Mouse (Mus musculus) gastrocnemius, postnatal 4 days (tissue): ENCODE results near the gene Dip2b. TPM values are rescaled to one million over a fixed set of nuclear protein-coding genes. Genes with fewer than 3 reads are reported as not detected.
"Not testable (repeated sequence)": the region's sequence is repeated elsewhere in the genome, so short reads cannot be mapped to it uniquely, and the experiment has no call there.

Source experiments
- DNase-seq, 2 experiments: peaks; one replicate each; pipeline ENCODE4 v3.0.0; 2021 to 2022; ENCODE audit warnings: low spot score in 2 of 2, mixed read lengths in 2 of 2
- total RNA-seq, 2 experiments: library from RNA; stranded (reverse); gene quantifications; 2 replicates each; pipeline ENCODE4 v1.2.3; 2021

Gene Dip2b
- total RNA-seq, 2 experiments from 2014 or later, result 25.6 to 25.9 TPM

DNA sequence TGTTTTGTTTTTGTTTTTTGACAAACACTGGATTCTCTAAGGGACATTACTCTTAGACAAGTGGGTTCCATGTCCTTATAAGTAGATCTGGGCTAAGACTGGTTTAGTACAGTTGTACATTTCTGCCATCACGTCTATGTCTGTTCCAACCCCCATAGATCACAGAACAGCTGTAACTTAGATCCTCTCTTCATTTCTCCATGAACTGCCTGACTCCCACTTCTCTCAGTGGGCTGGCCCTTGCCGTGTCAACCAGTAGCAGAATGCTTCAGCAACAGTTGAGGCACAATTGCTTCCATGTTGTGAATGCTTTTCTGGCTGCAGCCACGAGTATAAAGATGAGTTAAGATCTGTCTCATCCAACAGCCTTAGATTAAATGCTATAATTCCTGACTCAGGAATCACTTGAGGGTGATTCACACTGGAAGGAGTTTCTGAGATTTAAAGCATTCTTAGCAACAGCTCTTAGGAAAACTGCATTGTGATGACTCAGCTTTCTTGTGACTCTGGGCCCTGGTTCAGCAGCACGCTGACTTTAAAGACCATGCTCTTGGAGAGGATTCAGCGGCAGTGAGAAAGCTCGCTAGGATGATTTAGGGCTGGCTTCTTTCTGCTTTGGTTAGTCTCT lies 212.8 kb downstream of the Dip2b start:
- DNase-seq, result no peak

DNA sequence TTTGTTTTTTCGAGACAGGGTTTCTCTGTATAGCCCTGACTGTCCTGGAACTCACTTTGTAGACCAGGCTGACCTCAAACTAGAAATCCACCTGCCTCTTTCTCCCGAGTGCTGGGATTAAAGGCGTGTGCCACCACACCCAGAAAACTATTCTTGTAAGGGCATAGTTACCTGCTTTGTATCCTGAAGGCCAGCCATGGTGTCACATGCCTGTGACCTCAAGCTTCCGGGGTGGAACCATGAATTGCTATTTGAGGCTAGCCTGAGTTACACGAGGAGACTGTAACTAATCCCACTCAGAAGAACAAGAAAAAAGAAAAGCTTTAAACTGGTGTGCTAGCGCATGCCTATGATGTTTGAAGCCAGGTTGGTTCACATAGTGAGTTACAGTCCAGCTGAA lies 217.9 kb downstream of the Dip2b start:
- no peak for DNase-seq

DNA sequence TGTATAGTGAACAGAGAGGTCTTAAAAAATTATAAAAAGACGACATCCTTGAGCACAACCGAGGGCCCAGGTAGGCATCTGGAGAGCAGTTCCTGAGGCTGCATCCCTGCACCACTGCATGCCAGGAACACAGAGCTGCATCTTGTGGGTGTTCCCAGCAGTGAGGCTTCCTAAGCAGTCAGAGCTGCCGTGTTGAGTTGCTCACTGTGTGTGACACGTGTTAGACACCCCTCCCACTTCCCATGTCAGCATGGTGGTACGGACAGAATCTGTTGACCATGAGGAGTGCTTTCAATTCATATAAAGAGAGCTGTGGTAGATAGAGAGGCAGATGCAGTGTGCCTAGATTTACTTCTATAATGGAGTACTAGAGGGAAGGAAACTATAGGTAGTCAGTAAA lies 218.8 kb downstream of the Dip2b start:
- no peak for DNase-seq

DNA sequence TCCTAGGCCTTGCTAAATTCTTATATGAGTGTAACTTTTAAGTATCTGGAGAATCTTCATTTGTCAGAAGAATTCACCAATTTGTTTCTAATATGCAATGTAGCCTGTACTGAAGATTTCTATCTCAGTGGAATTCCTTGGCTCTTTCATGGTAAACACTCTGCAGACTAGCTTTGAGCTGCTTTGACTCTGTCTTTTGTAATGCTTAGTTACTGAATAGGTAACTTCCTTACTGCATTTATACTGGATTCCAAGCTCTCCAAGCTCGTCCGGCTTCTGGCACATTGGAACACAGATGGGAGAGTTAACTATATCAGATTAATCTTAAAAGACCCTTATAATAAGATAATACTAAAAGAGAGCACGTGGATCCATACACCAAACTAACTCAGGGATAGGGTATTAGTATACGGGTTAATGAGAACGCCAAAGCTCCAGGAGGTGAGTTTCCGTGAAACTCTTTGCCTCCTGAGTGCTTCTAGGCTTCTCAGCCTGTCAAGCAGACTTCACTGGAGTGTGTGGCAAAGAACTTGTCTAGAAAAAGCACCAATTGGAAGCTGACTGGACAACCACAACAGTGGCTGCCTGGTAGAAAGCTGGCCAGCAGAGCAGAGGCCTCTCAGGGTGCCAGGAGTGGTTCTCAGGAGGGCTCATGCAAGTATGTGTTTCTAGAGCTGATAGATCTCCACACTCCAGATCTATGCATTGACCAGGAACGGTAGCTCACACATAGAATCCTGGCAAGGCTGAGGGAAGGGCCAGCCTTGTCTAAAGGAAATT lies 220.4 kb downstream of the Dip2b start:
- no peak for DNase-seq

DNA sequence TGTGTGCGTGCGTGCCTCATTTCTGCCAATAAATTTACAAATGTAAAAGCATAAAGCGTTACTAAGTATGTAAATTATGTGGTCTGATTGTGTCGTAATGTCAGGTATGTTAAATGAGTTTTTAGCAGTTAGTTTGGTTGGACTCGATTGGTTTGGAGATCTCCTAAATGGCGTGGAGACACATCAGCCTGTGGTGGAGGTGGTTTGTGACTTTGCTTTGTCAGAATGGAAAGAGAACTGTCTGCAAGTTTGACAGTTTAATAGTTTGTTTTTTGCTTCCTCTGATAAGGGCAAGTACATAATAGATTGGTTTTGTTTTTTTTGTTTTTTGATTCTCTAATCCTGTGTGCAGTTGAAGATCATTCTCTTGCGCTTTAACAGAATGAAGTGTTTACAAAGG lies 221.9 kb downstream of the Dip2b start:
- not testable (repeated sequence) for DNase-seq

DNA sequence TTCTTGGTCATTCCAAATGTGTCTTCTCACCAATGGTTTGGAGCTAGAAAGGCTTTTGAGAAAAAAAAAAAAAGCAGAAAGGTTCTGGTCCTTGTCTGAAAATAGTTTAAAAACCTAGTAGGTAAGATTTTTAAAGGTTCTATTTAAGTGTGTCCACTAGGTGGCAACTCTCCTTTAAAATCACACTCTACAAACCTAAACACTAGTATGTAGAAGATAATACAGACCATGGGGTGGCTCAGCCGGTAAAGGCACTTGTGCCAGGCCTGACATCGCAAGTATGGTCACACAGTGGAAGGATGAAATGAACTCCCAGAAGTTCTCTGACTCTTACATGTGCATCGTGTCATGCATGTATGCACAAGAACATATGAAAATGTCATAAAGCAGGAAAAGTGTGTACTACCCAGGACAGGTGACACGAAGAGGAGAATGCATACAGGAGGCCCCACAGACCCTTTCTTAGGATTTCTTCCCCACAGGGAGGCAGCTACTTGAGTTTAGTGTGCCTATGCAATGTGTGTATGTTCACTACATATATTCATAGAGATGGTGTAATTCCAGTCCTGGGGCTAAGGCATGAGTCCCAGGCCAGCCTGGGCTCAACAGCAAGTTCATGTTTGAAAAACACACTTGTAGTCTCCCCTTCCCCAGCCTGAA lies 224.9 kb downstream of the Dip2b start:
- DNase-seq, result no peak

DNA sequence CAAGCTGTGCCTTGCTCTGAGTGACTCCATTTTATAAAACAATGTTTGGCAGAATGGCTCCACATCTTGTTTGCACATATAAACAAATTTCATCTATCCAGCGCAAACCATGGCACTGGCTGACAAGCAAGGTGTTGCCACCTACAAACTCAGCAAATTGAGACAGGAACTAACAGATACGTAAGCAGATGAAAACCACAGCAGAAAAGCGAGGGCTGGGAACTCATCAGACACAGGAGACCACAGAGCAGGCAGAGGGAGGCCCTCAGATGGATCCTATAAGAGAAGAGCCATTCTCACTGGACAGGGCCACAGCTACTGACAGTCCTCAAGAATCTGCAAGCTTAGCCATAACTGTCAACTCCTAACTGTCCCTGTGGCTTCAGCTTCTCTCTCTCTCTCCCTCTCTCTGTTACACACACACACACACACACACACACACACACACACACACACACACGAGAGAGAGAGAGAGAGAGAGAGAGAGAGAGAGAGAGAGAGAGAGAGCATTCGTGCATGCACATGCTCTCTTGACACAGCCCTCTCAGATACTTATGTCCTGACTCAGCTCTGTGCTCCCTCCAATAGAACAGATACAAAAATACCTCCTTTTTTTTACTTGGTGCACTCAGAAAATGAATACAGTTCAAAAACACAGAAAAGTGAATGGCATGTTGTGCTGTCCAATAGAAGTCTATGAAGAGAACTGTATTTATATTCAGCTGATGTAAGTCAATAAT lies 227.3 kb downstream of the Dip2b start:
- no peak for DNase-seq

DNA sequence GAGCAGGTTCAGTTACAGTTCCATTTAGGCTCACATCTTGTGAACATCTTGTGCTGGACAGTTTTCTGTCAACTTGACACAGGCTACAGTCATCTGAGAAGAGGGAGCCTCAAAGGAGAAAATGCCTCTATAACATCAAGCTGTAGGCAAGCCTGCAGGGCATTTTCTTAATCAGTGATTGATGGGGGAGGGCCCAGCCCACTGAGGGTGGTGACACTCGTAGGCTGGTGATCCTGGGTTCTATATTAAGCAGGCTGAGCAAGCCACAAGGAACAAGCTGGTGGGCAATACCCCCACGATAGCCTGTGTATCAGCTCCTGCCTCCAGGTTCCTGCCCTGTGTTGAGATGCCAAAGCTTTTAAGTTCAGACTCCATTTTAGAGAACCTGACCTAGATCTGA lies 230.5 kb downstream of the Dip2b start:
- DNase-seq, result no peak

Other genes with a start within 250 kb of the Dip2b start
- 10 to 100 TPM; 63.5 to 68.6 TPM for gene Lima1, start 163.2 kb upstream of the Dip2b start, total RNA-seq
- under 1 TPM; 0.03 to 0.17 TPM for gene Fam186a, start 71.6 kb upstream of the Dip2b start, total RNA-seq
- gene Larp4, start 68.6 kb upstream of the Dip2b start, total RNA-seq, result 10 to 100 TPM; 44.9 to 57.4 TPM
- gene Atf1, start 189.2 kb downstream of the Dip2b start, total RNA-seq, result 10 to 100 TPM; 66.1 to 68.7 TPM
- gene Tmprss12, start 242.2 kb downstream of the Dip2b start, total RNA-seq, result not detected